Mouse (Mus musculus): ENCODE results near the gene Gm7075. TPM values are rescaled to one million over a fixed set of nuclear protein-coding genes. Genes with fewer than 3 reads are reported as not detected.

The Gm7075 gene
- total RNA-seq, 2 experiments from 2014 or later = not detected

- intact Hi-C loops (cut with DNase I) = loop anchor here (1.0 to 10.0 kb wide), 4 partner anchors 44 to 358 kb away; partner anchors contain the start of genes Herc4, Hnrnph3 and Pbld2
- DNase-seq (ENCODE audit: extremely low spot score in 1 of 2, low spot score in 2 of 2) = peak; percentile 58 to 81
- Histone ChIP-seq H3K4me3 (peak within 1 kb of the TSS; percentile 65), H3K27ac (peak within 1 kb of the TSS; percentile 76)
- TF ChIP-seq CTCF (IDR thresholded peaks at IDR 0.05) = peak; percentile 79
These were observed 39.0 kb downstream of the Gm7075 start, which contains the start of gene Dnajc12 for GRCm38 (mm10) chr10:63382372-63383279. Gene Dnajc12 (plus strand): TSS chr10:63382443.

GRCm38 (mm10) chr10:63381498-63382280 is 39.9 kb downstream of the Gm7075 start, which contains the start of gene Sirt1:
Gene Sirt1 (minus strand): TSS chr10:63381704.
- intact Hi-C loops (cut with DNase I) = loop anchor here (1.0 to 10.0 kb wide), 4 partner anchors 43 to 357 kb away; partner anchors contain the start of genes Herc4, Hnrnph3 and Pbld2
- H3K27ac ChIP-seq = peak within 1 kb of the TSS; percentile 76
- peak in 1 of 2 experiments; percentile 12 for DNase-seq (ENCODE audit: extremely low spot score in 1 of 2, low spot score in 2 of 2)
- H3K4me3 ChIP-seq = peak within 1 kb of the TSS; percentile 65
- no peak for TF ChIP-seq CTCF (IDR thresholded peaks at IDR 0.05)

GRCm38 (mm10) chr10:63378948-63379680 is 42.5 kb downstream of the Gm7075 start:
- intact Hi-C loops (cut with DNase I) = no loop called here
- no peak for DNase-seq (ENCODE audit: extremely low spot score in 1 of 2, low spot score in 2 of 2)

GRCm38 (mm10) chr10:63377468-63377867 is 44.1 kb downstream of the Gm7075 start:
- Histone ChIP-seq H3K27ac (no peak overlapping the region), H3K4me3 (no peak overlapping the region)
- DNase-seq (ENCODE audit: extremely low spot score in 1 of 2, low spot score in 2 of 2) = peak; percentile 48 to 63
- TF ChIP-seq CTCF (IDR thresholded peaks at IDR 0.05) = peak; percentile 97
- intact Hi-C loops (cut with DNase I) = loop anchor here (1.0 to 2.0 kb wide), 3 partner anchors 38 to 225 kb away; no protein-coding TSS in a partner anchor

More at GRCm38 (mm10) chr10:63378948-63379680, 42.5 kb downstream of the Gm7075 start:
- H3K27ac ChIP-seq = no peak overlapping the region
- no peak overlapping the region for H3K4me3 ChIP-seq
- TF ChIP-seq CTCF (IDR thresholded peaks at IDR 0.05) = no peak

GRCm38 (mm10) chr10:63376303-63376702 is 45.3 kb downstream of the Gm7075 start:
- DNase-seq (ENCODE audit: extremely low spot score in 1 of 2, low spot score in 2 of 2) = no peak
- Histone ChIP-seq H3K4me3 (no peak overlapping the region), H3K27ac (no peak overlapping the region)
- no peak for TF ChIP-seq CTCF (IDR thresholded peaks at IDR 0.05)
- intact Hi-C loops (cut with DNase I) = loop anchor here (2.0 kb wide), 1 partner anchor 224 kb away; no protein-coding TSS in a partner anchor

Other genes with a start within 250 kb of the Gm7075 start
- 1 to 10 TPM; 3.0 to 3.2 TPM for gene Mypn, start 217.8 kb downstream of the Gm7075 start, total RNA-seq (2021)
- 10 to 100 TPM; 52.7 to 54.9 TPM for gene Herc4, start 178.0 kb downstream of the Gm7075 start, total RNA-seq (2021)
- gene Sirt1, start 40.1 kb downstream of the Gm7075 start, total RNA-seq (2021) = 10 to 100 TPM; 14.0 to 14.6 TPM
- gene Dnajc12, start 39.3 kb downstream of the Gm7075 start, total RNA-seq (2021) = 10 to 100 TPM; 23.0 to 24.0 TPM
- gene Ctnna3, start 8.3 kb upstream of the Gm7075 start, total RNA-seq (2021) = 1 to 10 TPM; 2.1 to 2.2 TPM